Mouse (Mus musculus) myocyte (in vitro differentiated cells): ENCODE measurements around the gene Plcb3. TPM values are rescaled to one million over a fixed set of nuclear protein-coding genes. Genes with fewer than 3 reads are reported as not detected.

ENCODE experiments used
- H3K27me3 ChIP-seq: one replicate; pipeline ENCODE4 v1.6.1; 2011; ENCODE audit not compliant: control insufficient read depth, insufficient read depth, insufficient read length
- H3K36me3 ChIP-seq: one replicate; pipeline ENCODE4 v1.6.1; 2011; ENCODE audit not compliant: control insufficient read depth, insufficient read depth
- H3K4me2 ChIP-seq: one replicate; pipeline ENCODE4 v1.6.1; 2011; ENCODE audit warnings: low read depth, control low read depth
- H3K4me3 ChIP-seq: one replicate; pipeline ENCODE4 v1.5.1; 2011; ENCODE audit warnings: mild to moderate bottlenecking, control low read depth, moderate library complexity
- H3K79me2 ChIP-seq: one replicate; pipeline ENCODE4 v1.6.1; 2011; ENCODE audit not compliant: control insufficient read depth, insufficient read depth
- H3ac ChIP-seq: one replicate; pipeline ENCODE4 v1.6.1; 2011; ENCODE audit not compliant: control insufficient read depth, insufficient read length
- CEBPB ChIP-seq: IDR thresholded peaks from 2 replicates; pipeline ENCODE4 v1.6.1; 2011; ENCODE audit warnings: mild to moderate bottlenecking, moderate library complexity; ENCODE audit not compliant: poor library complexity, insufficient read depth, severe bottlenecking
- E2F4 ChIP-seq: IDR thresholded peaks from one replicate; pipeline ENCODE4 v1.6.1; 2011; ENCODE audit warnings: mild to moderate bottlenecking, control low read depth, moderate library complexity; ENCODE audit not compliant: insufficient read depth
- MAX ChIP-seq: IDR thresholded peaks from one replicate; pipeline ENCODE4 v1.6.1; 2011; ENCODE audit warnings: low read depth, mild to moderate bottlenecking, control low read depth
- MYOD1 ChIP-seq, 3 experiments: IDR thresholded peaks; one replicate each; pipeline ENCODE4 v1.6.1; 2011; ENCODE audit warnings: control low read depth in 2 of 3, low read depth in 2 of 3, mild to moderate bottlenecking in 2 of 3, moderate library complexity in 1 of 3; ENCODE audit not compliant: insufficient read length in 2 of 3, control insufficient read depth in 1 of 3
- MYOG ChIP-seq, 3 experiments: IDR thresholded peaks; one replicate each; pipeline ENCODE4 v1.6.1; 2011; ENCODE audit warnings: control low read depth in 2 of 3, low read depth in 2 of 3, mild to moderate bottlenecking in 2 of 3; ENCODE audit not compliant: insufficient read length in 2 of 3, control insufficient read depth in 1 of 3, insufficient read depth in 1 of 3
- POLR2A ChIP-seq: IDR thresholded peaks from one replicate; pipeline ENCODE4 v1.6.1; 2011; ENCODE audit warnings: low read depth, mild to moderate bottlenecking, control low read depth, moderate library complexity; ENCODE audit not compliant: insufficient read length
- POLR2AphosphoS2 ChIP-seq: IDR thresholded peaks from one replicate; pipeline ENCODE4 v1.6.1; 2011; ENCODE audit warnings: low read depth, control low read depth; ENCODE audit not compliant: insufficient read length
- REST ChIP-seq: IDR thresholded peaks from one replicate; pipeline ENCODE4 v1.6.1; 2011; ENCODE audit warnings: mild to moderate bottlenecking, control low read depth, moderate library complexity; ENCODE audit not compliant: insufficient read depth, insufficient read length
- SRF ChIP-seq: IDR thresholded peaks from one replicate; pipeline ENCODE4 v1.6.1; 2011; ENCODE audit warnings: low read depth; ENCODE audit not compliant: control insufficient read depth, insufficient read length
- TCF12 ChIP-seq: IDR thresholded peaks from one replicate; pipeline ENCODE4 v1.6.1; 2011; ENCODE audit warnings: mild to moderate bottlenecking, control low read depth; ENCODE audit not compliant: poor library complexity, insufficient read depth, severe bottlenecking
- TCF3 ChIP-seq: IDR thresholded peaks from one replicate; pipeline ENCODE4 v1.6.1; 2011; ENCODE audit warnings: low read depth, control low read depth; ENCODE audit not compliant: insufficient read length
- USF1 ChIP-seq: IDR thresholded peaks from one replicate; pipeline ENCODE4 v1.6.1; 2011; ENCODE audit warnings: low read depth, mild to moderate bottlenecking, control low read depth, moderate library complexity
- polyA plus RNA-seq: library from polyadenylated mRNA; unstranded; fragments of >200 nt; fragmentation: generic; extraction: Trizol; gene quantifications from one replicate; pipeline ENCODE4 v1.2.1, GENCODE M21; 2012; ENCODE audit warnings: missing spikeins

Gene Plcb3
- polyA plus RNA-seq, 1 experiment = 34.3 TPM

- peak overlapping the region; percentile 12 for H3ac ChIP-seq
- H3K4me3 ChIP-seq = no peak overlapping the region
- H3K4me2 ChIP-seq = peak overlapping the region; percentile 65
- TF ChIP-seq USF1 (no peak), MYOD1 (IDR thresholded peaks at IDR 0.05; ENCODE audit: control insufficient read depth in 1 of 3, insufficient read length in 2 of 3, low read depth in 2 of 3) (peak in 2 of 3 experiments; percentile 63 to 74), E2F4 (no peak), POLR2AphosphoS2 (no peak), TCF12 (no peak), REST (no peak), POLR2A (no peak), MYOG (IDR thresholded peaks at IDR 0.05; ENCODE audit: control insufficient read depth in 1 of 3, insufficient read depth in 1 of 3, insufficient read length in 2 of 3, low read depth in 2 of 3) (peak in 2 of 3 experiments; percentile 56 to 82), MAX (no peak), TCF3 (no peak), SRF (no peak), CEBPB (no peak)
- H3K36me3 ChIP-seq = no peaks in the 10 kb centered on the region
- H3K27me3 ChIP-seq = peaks cover 12% of the 10 kb centered on the region
- H3K79me2 ChIP-seq = no peaks in the 10 kb centered on the region
Observed at GRCm38 (mm10) chr19:6933436-6934194, 42.7 kb downstream of the Plcb3 start.

- Histone ChIP-seq H3K36me3 (no peaks in the 10 kb centered on the region), H3K4me2 (peak overlapping the region; percentile 65), H3K4me3 (no peak overlapping the region), H3K79me2 (no peaks in the 10 kb centered on the region), H3ac (no peak overlapping the region), H3K27me3 (peaks cover 12% of the 10 kb centered on the region)
- no peak for TF ChIP-seq CEBPB
- no peak for TF ChIP-seq MYOD1 (IDR thresholded peaks at IDR 0.05; ENCODE audit: control insufficient read depth in 1 of 3, insufficient read length in 2 of 3, low read depth in 2 of 3)
- TF ChIP-seq MAX = no peak
- TF ChIP-seq SRF = no peak
- TF ChIP-seq REST = no peak
- no peak for TF ChIP-seq USF1
- TF ChIP-seq E2F4 = no peak
- TF ChIP-seq TCF3 = no peak
- TF ChIP-seq TCF12 = no peak
- no peak for TF ChIP-seq POLR2AphosphoS2
- TF ChIP-seq POLR2A = no peak
- no peak for TF ChIP-seq MYOG (IDR thresholded peaks at IDR 0.05; ENCODE audit: control insufficient read depth in 1 of 3, insufficient read depth in 1 of 3, insufficient read length in 2 of 3, low read depth in 2 of 3)
Observed at GRCm38 (mm10) chr19:6933102-6933435, 43.2 kb downstream of the Plcb3 start.

- H3K4me3 ChIP-seq = no peak overlapping the region
- no peak overlapping the region for H3K4me2 ChIP-seq
- no peaks in the 10 kb centered on the region for H3K36me3 ChIP-seq
- peaks cover 12% of the 10 kb centered on the region for H3K27me3 ChIP-seq
- TF ChIP-seq SRF = no peak
- no peak for TF ChIP-seq USF1
- TF ChIP-seq MAX = no peak
- TF ChIP-seq REST = no peak
- no peak for TF ChIP-seq POLR2A
- H3K79me2 ChIP-seq = no peaks in the 10 kb centered on the region
- no peak overlapping the region for H3ac ChIP-seq
Observed at GRCm38 (mm10) chr19:6932018-6932417, 44.3 kb downstream of the Plcb3 start.

GRCm38 (mm10) chr19:6931002-6931401, 45.3 kb downstream of the Plcb3 start:
- no peaks in the 10 kb centered on the region for H3K79me2 ChIP-seq
- H3K4me3 ChIP-seq = no peak overlapping the region
- no peak for TF ChIP-seq CEBPB
- no peak for TF ChIP-seq USF1
- no peak for TF ChIP-seq MYOG (IDR thresholded peaks at IDR 0.05; ENCODE audit: control insufficient read depth in 1 of 3, insufficient read depth in 1 of 3, insufficient read length in 2 of 3, low read depth in 2 of 3)
- no peak for TF ChIP-seq TCF12
- no peak for TF ChIP-seq POLR2A
- TF ChIP-seq MAX = no peak
- no peak for TF ChIP-seq REST
- no peak for TF ChIP-seq TCF3
- TF ChIP-seq SRF = no peak
- no peak for TF ChIP-seq MYOD1 (IDR thresholded peaks at IDR 0.05; ENCODE audit: control insufficient read depth in 1 of 3, insufficient read length in 2 of 3, low read depth in 2 of 3)
- TF ChIP-seq E2F4 = no peak
- no peak for TF ChIP-seq POLR2AphosphoS2
- no peaks in the 10 kb centered on the region for H3K36me3 ChIP-seq
- peaks cover 12% of the 10 kb centered on the region for H3K27me3 ChIP-seq
- no peak overlapping the region for H3K4me2 ChIP-seq
- H3ac ChIP-seq = no peak overlapping the region
